Mouse (Mus musculus) midbrain, embryonic 10.5 days (tissue): Measurements from ENCODE around the gene Vmn2r19. TPM values are rescaled to one million over a fixed set of nuclear protein-coding genes. Genes with fewer than 3 reads are reported as not detected.

Experiments used
- DNase-seq: peaks from one replicate; pipeline ENCODE4 v3.0.0-alpha.2; 2017; ENCODE audit warnings: low spot score
- H3K27ac ChIP-seq: fragments of 300-500 bp; sonication (generic); replicated peaks from 2 replicates; pipeline ENCODE4 v1.5.1; 2016; ENCODE audit warnings: mild to moderate bottlenecking
- H3K27me3 ChIP-seq: fragments of 300-500 bp; sonication (generic); 2 replicates; pipeline ENCODE4 v1.6.1; 2016; ENCODE audit warnings: low read depth, mild to moderate bottlenecking; ENCODE audit not compliant: poor library complexity, severe bottlenecking
- H3K36me3 ChIP-seq: fragments of 300-500 bp; sonication (generic); 2 replicates; pipeline ENCODE4 v1.6.1; 2016; ENCODE audit warnings: mild to moderate bottlenecking, moderate library complexity
- H3K4me1 ChIP-seq: fragments of 300-500 bp; sonication (generic); 2 replicates; pipeline ENCODE4 v1.6.1; 2016
- H3K4me3 ChIP-seq: fragments of 300-500 bp; sonication (generic); 2 replicates; pipeline ENCODE4 v1.5.1; 2016; ENCODE audit warnings: mild to moderate bottlenecking, moderate library complexity
- H3K9me3 ChIP-seq: fragments of 300-500 bp; sonication (generic); replicated peaks from 2 replicates; pipeline ENCODE4 v1.6.1; 2016; ENCODE audit warnings: mild to moderate bottlenecking
- WGBS: fragments of 180-500 bp; shearing (Covaris S2); methylation state at CpG from one replicate; pipeline ENCODE4 v1.1.7; 2016; 5-methylcytosine and 5-hydroxymethylcytosine counted together
- polyA plus RNA-seq: library from polyadenylated mRNA; unstranded; fragments of >200 nt; fragmentation: Nextera tagmentation; extraction: Ambion mirVana; gene quantifications from 2 replicates; pipeline ENCODE4 v1.2.1, GENCODE M21; 2016

The Vmn2r19 gene
- polyA plus RNA-seq, result not detected in 2 replicates

- Histone ChIP-seq H3K27ac (no peak within 1 kb of the TSS), H3K36me3 (no peaks in the 10 kb centered on the region), H3K9me3 (no peaks in the 10 kb centered on the region), H3K4me1 (no peaks in the 10 kb centered on the region), H3K27me3 (no peaks in the 10 kb centered on the region), H3K4me3 (no peak within 1 kb of the TSS)
- DNase-seq, result no peak
- WGBS, result 86% methylated on average over 2 of the region's 2 CpGs
These were observed at the start of gene Vmn2r19 for GRCm38 (mm10) chr6:123308033-123308432. TSS of gene Vmn2r19 (plus strand) at chr6:123308333.

GRCm38 (mm10) chr6:123258946-123259345, 49.2 kb upstream of the Vmn2r19 start:
- no peaks in the 10 kb centered on the region for H3K27me3 ChIP-seq
- H3K9me3 ChIP-seq, result peaks cover 6% of the 10 kb centered on the region
- H3K4me3 ChIP-seq, result no peak overlapping the region
- 86% methylated on average over 3 of the region's 3 CpGs for WGBS
- DNase-seq, result no peak
- no peaks in the 10 kb centered on the region for H3K36me3 ChIP-seq
- H3K4me1 ChIP-seq, result no peaks in the 10 kb centered on the region
- no peak overlapping the region for H3K27ac ChIP-seq

GRCm38 (mm10) chr6:123259889-123260603, 48.1 kb upstream of the Vmn2r19 start:
- Histone ChIP-seq H3K4me1 (no peaks in the 10 kb centered on the region), H3K27ac (no peak overlapping the region), H3K4me3 (no peak overlapping the region), H3K9me3 (peaks cover 6% of the 10 kb centered on the region), H3K27me3 (no peaks in the 10 kb centered on the region), H3K36me3 (no peaks in the 10 kb centered on the region)
- 80% methylated on average over 4 of the region's 4 CpGs for WGBS
- DNase-seq, result no peak

- peaks cover 6% of the 10 kb centered on the region for H3K9me3 ChIP-seq
- DNase-seq, result no peak
- H3K4me1 ChIP-seq, result no peaks in the 10 kb centered on the region
- WGBS, result 91% methylated on average over 1 of the region's 1 CpGs
- H3K27ac ChIP-seq, result no peak overlapping the region
- H3K4me3 ChIP-seq, result no peak overlapping the region
- H3K36me3 ChIP-seq, result no peaks in the 10 kb centered on the region
- no peaks in the 10 kb centered on the region for H3K27me3 ChIP-seq
These were observed 47.3 kb upstream of the Vmn2r19 start for GRCm38 (mm10) chr6:123260868-123261267.

- no peak within 1 kb of the TSS for H3K27ac ChIP-seq
- no peak within 1 kb of the TSS for H3K4me3 ChIP-seq
- 75% methylated on average over 4 of the region's 4 CpGs for WGBS
- no peak for DNase-seq
- H3K27me3 ChIP-seq, result no peaks in the 10 kb centered on the region
- no peaks in the 10 kb centered on the region for H3K4me1 ChIP-seq
- peaks cover 6% of the 10 kb centered on the region for H3K9me3 ChIP-seq
- H3K36me3 ChIP-seq, result no peaks in the 10 kb centered on the region
These were observed 46.5 kb upstream of the Vmn2r19 start, which contains the start of gene Clec4d for GRCm38 (mm10) chr6:123261555-123262161. TSS of gene Clec4d (plus strand) at chr6:123262111.

- 95% methylated on average over 3 of the region's 3 CpGs for WGBS
- Histone ChIP-seq H3K27me3 (no peaks in the 10 kb centered on the region), H3K4me3 (no peak overlapping the region), H3K9me3 (no peaks in the 10 kb centered on the region), H3K27ac (no peak overlapping the region), H3K36me3 (no peaks in the 10 kb centered on the region), H3K4me1 (no peaks in the 10 kb centered on the region)
- no peak for DNase-seq
These were observed 43.9 kb upstream of the Vmn2r19 start for GRCm38 (mm10) chr6:123264194-123264593.

- H3K27me3 ChIP-seq, result no peaks in the 10 kb centered on the region
- no peaks in the 10 kb centered on the region for H3K36me3 ChIP-seq
- no peaks in the 10 kb centered on the region for H3K9me3 ChIP-seq
- 92% methylated on average over 4 of the region's 4 CpGs for WGBS
- no peak for DNase-seq
- H3K4me1 ChIP-seq, result no peaks in the 10 kb centered on the region
- H3K27ac ChIP-seq, result no peak overlapping the region
- no peak overlapping the region for H3K4me3 ChIP-seq
These were observed 42.3 kb upstream of the Vmn2r19 start for GRCm38 (mm10) chr6:123265809-123266208.

GRCm38 (mm10) chr6:123266945-123267344, 41.2 kb upstream of the Vmn2r19 start:
- Histone ChIP-seq H3K27me3 (no peaks in the 10 kb centered on the region), H3K4me3 (no peak overlapping the region), H3K36me3 (no peaks in the 10 kb centered on the region), H3K4me1 (no peaks in the 10 kb centered on the region), H3K9me3 (no peaks in the 10 kb centered on the region), H3K27ac (no peak overlapping the region)
- 94% methylated on average over 5 of the region's 5 CpGs for WGBS
- DNase-seq, result no peak

- no peak overlapping the region for H3K27ac ChIP-seq
- WGBS, result 89% methylated on average over 2 of the region's 2 CpGs
- no peaks in the 10 kb centered on the region for H3K27me3 ChIP-seq
- no peaks in the 10 kb centered on the region for H3K4me1 ChIP-seq
- H3K4me3 ChIP-seq, result no peak overlapping the region
- DNase-seq, result no peak
- H3K9me3 ChIP-seq, result no peaks in the 10 kb centered on the region
- no peaks in the 10 kb centered on the region for H3K36me3 ChIP-seq
These were observed 28.7 kb upstream of the Vmn2r19 start for GRCm38 (mm10) chr6:123279443-123279842.

GRCm38 (mm10) chr6:123286311-123286710, 21.8 kb upstream of the Vmn2r19 start:
- WGBS, result 91% methylated on average over 2 of the region's 2 CpGs
- H3K27me3 ChIP-seq, result no peaks in the 10 kb centered on the region
- H3K27ac ChIP-seq, result no peak overlapping the region
- no peaks in the 10 kb centered on the region for H3K36me3 ChIP-seq
- H3K9me3 ChIP-seq, result no peaks in the 10 kb centered on the region
- no peak overlapping the region for H3K4me3 ChIP-seq
- no peaks in the 10 kb centered on the region for H3K4me1 ChIP-seq
- no peak for DNase-seq

- DNase-seq, result no peak
- Histone ChIP-seq H3K9me3 (no peaks in the 10 kb centered on the region), H3K4me3 (no peak overlapping the region), H3K36me3 (no peaks in the 10 kb centered on the region), H3K4me1 (no peaks in the 10 kb centered on the region), H3K27ac (no peak overlapping the region), H3K27me3 (no peaks in the 10 kb centered on the region)
- WGBS, result 88% methylated on average over 10 of the region's 10 CpGs
These were observed 19.2 kb upstream of the Vmn2r19 start for GRCm38 (mm10) chr6:123288931-123289330.

- Histone ChIP-seq H3K9me3 (no peaks in the 10 kb centered on the region), H3K4me3 (no peak within 1 kb of the TSS), H3K36me3 (no peaks in the 10 kb centered on the region), H3K4me1 (no peaks in the 10 kb centered on the region), H3K27me3 (no peaks in the 10 kb centered on the region), H3K27ac (no peak within 1 kb of the TSS)
- 89% methylated on average over 4 of the region's 4 CpGs for whole genome bisulfite sequencing
- no peak for DNase-seq
These were observed 18.4 kb upstream of the Vmn2r19 start, which contains the start of gene Clec4e for GRCm38 (mm10) chr6:123289753-123290152. TSS of gene Clec4e (minus strand) at chr6:123289870.

- Histone ChIP-seq H3K27ac (no peak overlapping the region), H3K27me3 (no peaks in the 10 kb centered on the region), H3K4me1 (no peaks in the 10 kb centered on the region), H3K4me3 (no peak overlapping the region), H3K36me3 (no peaks in the 10 kb centered on the region), H3K9me3 (no peaks in the 10 kb centered on the region)
- WGBS, result 98% methylated on average over 1 of the region's 1 CpGs
- DNase-seq, result no peak
These were observed 15.3 kb upstream of the Vmn2r19 start for GRCm38 (mm10) chr6:123292751-123293400.
